Mouse (Mus musculus): Measurements from ENCODE around the gene Nav2. TPM values are rescaled to one million over a fixed set of nuclear protein-coding genes. Genes with fewer than 3 reads are reported as not detected.

Nav2 gene
- total and polyA plus RNA-seq, 3 experiments, result 2.0 to 2.7 TPM; not detected in 1

- Histone ChIP-seq H3K27ac (ENCODE audit: control insufficient read depth, low read depth, low read length) (no peak overlapping the region), H3K4me1 (ENCODE audit: control insufficient read depth in 1 of 2, insufficient read depth in 2 of 2, low read length in 2 of 2) (no peaks in the 10 kb centered on the region), H3K9me3 (replicated peaks; ENCODE audit: insufficient read depth, low read length) (no peaks in the 10 kb centered on the region), H3K4me3 (ENCODE audit: control insufficient read depth in 1 of 2, insufficient read depth in 1 of 2, low read depth in 2 of 2, low read length in 2 of 2) (no peak overlapping the region), H3K9ac (ENCODE audit: control insufficient read depth, low read depth, low read length, poor library complexity, severe bottlenecking) (no peak overlapping the region), H3K36me3 (ENCODE audit: control insufficient read depth in 1 of 2, insufficient read depth in 2 of 2, low read length in 2 of 2) (no peaks in the 10 kb centered on the region), H3K79me2 (ENCODE audit: control insufficient read depth, insufficient read depth, low read length, poor library complexity) (no peaks in the 10 kb centered on the region), H3K27me3 (ENCODE audit: control insufficient read depth in 1 of 2, insufficient read depth in 2 of 2, low read length in 2 of 2) (no peaks in the 10 kb centered on the region; a peak in 1 of 4 replicates)
- DNase-seq (ENCODE audit: low read depth, low spot score), result no peak
- TF ChIP-seq GABPA (IDR thresholded peaks at IDR 0.05; ENCODE audit: low read depth, low read length) (no peak), KAT2A (conservative IDR thresholded peaks at IDR 0.05; ENCODE audit: low read depth, low read length) (no peak), NRF1 (IDR thresholded peaks at IDR 0.05; ENCODE audit: insufficient read depth, low read depth, low read length, poor library complexity, severe bottlenecking) (no peak), SMC3 (IDR thresholded peaks at IDR 0.05; ENCODE audit: low read depth, low read length) (no peak), POLR2AphosphoS2 (IDR thresholded peaks at IDR 0.05; ENCODE audit: low read length) (no peak), GATA1 (IDR thresholded peaks at IDR 0.05; ENCODE audit: low read depth, low read length) (no peak), MXI1 (IDR thresholded peaks at IDR 0.05; ENCODE audit: low read depth, low read length) (no peak), HCFC1 (IDR thresholded peaks at IDR 0.05; ENCODE audit: low read depth, low read length) (no peak), MAZ (IDR thresholded peaks at IDR 0.05; ENCODE audit: low read depth, low read length) (no peak), MAX (IDR thresholded peaks at IDR 0.05; ENCODE audit: low read length) (no peak), RAD21 (IDR thresholded peaks at IDR 0.05; ENCODE audit: low read depth, low read length) (no peak), CTCF (IDR thresholded peaks at IDR 0.05 in 2 of 3, conservative IDR thresholded peaks at IDR 0.05 in 1 of 3; ENCODE audit: control insufficient read depth in 1 of 3, insufficient read depth in 1 of 3, low read depth in 2 of 3, low read length in 3 of 3, poor library complexity in 1 of 3, severe bottlenecking in 1 of 3) (no peak), POLR2A (IDR thresholded peaks at IDR 0.05; ENCODE audit: control insufficient read depth in 1 of 2, insufficient read depth in 1 of 2, low read depth in 1 of 2, low read length in 2 of 2, poor library complexity in 1 of 2) (no peak), USF1 (IDR thresholded peaks at IDR 0.05; ENCODE audit: low read depth, low read length) (no peak), SIN3A (IDR thresholded peaks at IDR 0.05; ENCODE audit: low read length) (no peak), RCOR1 (IDR thresholded peaks at IDR 0.05; ENCODE audit: low read depth, low read length) (no peak), EP300 (IDR thresholded peaks at IDR 0.05; ENCODE audit: low read depth in 1 of 2, low read length in 2 of 2) (no peak), TCF12 (IDR thresholded peaks at IDR 0.05; ENCODE audit: low read depth, low read length) (no peak), JUND (IDR thresholded peaks at IDR 0.05; ENCODE audit: low read depth, low read length) (no peak)
Measured at GRCm38 (mm10) chr7:49617087-49617486, 708.6 kb downstream of the Nav2 start.

DNA sequence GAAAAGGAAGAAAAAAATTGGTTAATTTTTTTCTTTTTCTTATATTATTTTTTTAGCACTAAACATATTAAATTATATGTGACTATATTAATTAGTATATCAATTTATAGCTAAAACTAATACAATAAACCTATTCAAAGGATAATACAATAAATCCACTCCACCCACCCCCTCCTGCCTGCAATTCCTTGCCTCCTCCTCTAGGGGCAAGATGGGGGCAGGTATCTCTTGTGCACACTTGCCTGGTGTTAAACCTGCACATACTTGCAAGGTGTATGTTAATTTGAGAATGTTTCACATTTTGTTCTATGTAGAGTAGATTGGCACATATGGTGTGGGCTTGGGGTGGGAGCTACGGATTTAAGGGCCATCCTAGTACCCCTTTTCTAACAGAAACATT is 711.6 kb downstream of the Nav2 start:
- no peaks in the 10 kb centered on the region for H3K9me3 ChIP-seq (replicated peaks; ENCODE audit: insufficient read depth, low read length)
- no peaks in the 10 kb centered on the region for H3K36me3 ChIP-seq (ENCODE audit: control insufficient read depth in 1 of 2, insufficient read depth in 2 of 2, low read length in 2 of 2)
- H3K79me2 ChIP-seq (ENCODE audit: control insufficient read depth, insufficient read depth, low read length, poor library complexity), result no peaks in the 10 kb centered on the region
- no peak for TF ChIP-seq POLR2AphosphoS2 (IDR thresholded peaks at IDR 0.05; ENCODE audit: low read length)
- TF ChIP-seq CTCF (IDR thresholded peaks at IDR 0.05 in 2 of 3, conservative IDR thresholded peaks at IDR 0.05 in 1 of 3; ENCODE audit: control insufficient read depth in 1 of 3, insufficient read depth in 1 of 3, low read depth in 2 of 3, low read length in 3 of 3, poor library complexity in 1 of 3, severe bottlenecking in 1 of 3), result peak; percentile 15 to 25 (median 23); a peak in 3 of 6 replicates
- DNase-seq (ENCODE audit: low read depth, low spot score), result peak; percentile 8
- H3K4me1 ChIP-seq (ENCODE audit: control insufficient read depth in 1 of 2, insufficient read depth in 2 of 2, low read length in 2 of 2), result no peaks in the 10 kb centered on the region
- no peak overlapping the region for H3K27ac ChIP-seq (ENCODE audit: control insufficient read depth, low read depth, low read length)
- H3K27me3 ChIP-seq (ENCODE audit: control insufficient read depth in 1 of 2, insufficient read depth in 2 of 2, low read length in 2 of 2), result peaks cover 0 to 3% of the 10 kb centered on the region in 2 experiments; a peak in 2 of 4 replicates
- H3K9ac ChIP-seq (ENCODE audit: control insufficient read depth, low read depth, low read length, poor library complexity, severe bottlenecking), result no peak overlapping the region
- no peak overlapping the region for H3K4me3 ChIP-seq (ENCODE audit: control insufficient read depth in 1 of 2, insufficient read depth in 1 of 2, low read depth in 2 of 2, low read length in 2 of 2)

Measured in MEL (cell line).